Mouse (Mus musculus): Measurements from ENCODE around the gene Irx3. TPM values are rescaled to one million over a fixed set of nuclear protein-coding genes. Genes with fewer than 3 reads are reported as not detected.

Irx3 gene
- total RNA-seq, 2 experiments from 2014 or later, result 0.23 to 0.29 TPM

GRCm38 (mm10) chr8:91802401-91803322 is 795 bp upstream of the Irx3 start:
- DNase-seq (ENCODE audit: low spot score in 2 of 2), result no peak

- DNase-seq (ENCODE audit: low spot score in 2 of 2), result no peak
Observed at GRCm38 (mm10) chr8:91801241-91801811, 541 bp downstream of the Irx3 start.

- no peak for DNase-seq (ENCODE audit: low spot score in 2 of 2)
Observed at GRCm38 (mm10) chr8:91800523-91801240, 1.2 kb downstream of the Irx3 start.

- DNase-seq (ENCODE audit: low spot score in 2 of 2), result no peak
Observed at GRCm38 (mm10) chr8:91799681-91800522, 2.0 kb downstream of the Irx3 start.

GRCm38 (mm10) chr8:91799016-91799581 is 2.8 kb downstream of the Irx3 start:
- DNase-seq (ENCODE audit: low spot score in 2 of 2), result no peak

- peak in 1 of 2 experiments; percentile 38 for DNase-seq (ENCODE audit: low spot score in 2 of 2)
Observed at GRCm38 (mm10) chr8:91797626-91798271, 4.1 kb downstream of the Irx3 start.

GRCm38 (mm10) chr8:91793846-91794245 is 8.0 kb downstream of the Irx3 start:
- no peak for DNase-seq (ENCODE audit: low spot score in 2 of 2)

GRCm38 (mm10) chr8:91787194-91787895 is 14.5 kb downstream of the Irx3 start:
- no peak for DNase-seq (ENCODE audit: low spot score in 2 of 2)

- DNase-seq (ENCODE audit: low spot score in 2 of 2), result no peak
Observed at GRCm38 (mm10) chr8:91782940-91783339, 18.9 kb downstream of the Irx3 start.

GRCm38 (mm10) chr8:91782201-91782600 is 19.7 kb downstream of the Irx3 start:
- no peak for DNase-seq (ENCODE audit: low spot score in 2 of 2)

GRCm38 (mm10) chr8:91780648-91781047 is 21.2 kb downstream of the Irx3 start:
- DNase-seq (ENCODE audit: low spot score in 2 of 2), result no peak

- no peak for DNase-seq (ENCODE audit: low spot score in 2 of 2)
Observed at GRCm38 (mm10) chr8:91768857-91769256, 33.0 kb downstream of the Irx3 start.

- DNase-seq (ENCODE audit: low spot score in 2 of 2), result no peak
Observed at GRCm38 (mm10) chr8:91765411-91766034, 36.3 kb downstream of the Irx3 start.

GRCm38 (mm10) chr8:91755566-91755965 is 46.3 kb downstream of the Irx3 start:
- no peak for DNase-seq (ENCODE audit: low spot score in 2 of 2)

- DNase-seq (ENCODE audit: low spot score in 2 of 2), result no peak
Observed at GRCm38 (mm10) chr8:91755062-91755461, 46.8 kb downstream of the Irx3 start.

- DNase-seq (ENCODE audit: low spot score in 2 of 2), result no peak
Observed at GRCm38 (mm10) chr8:91750794-91751125, 51.1 kb downstream of the Irx3 start.

- no peak for DNase-seq (ENCODE audit: low spot score in 2 of 2)
Observed at GRCm38 (mm10) chr8:91750096-91750793, 51.6 kb downstream of the Irx3 start.

- DNase-seq (ENCODE audit: low spot score in 2 of 2), result peak; percentile 18 to 23
Observed at GRCm38 (mm10) chr8:91749412-91749811, 52.5 kb downstream of the Irx3 start.
